Mouse (Mus musculus) spleen, adult 2 months (tissue): ENCODE data around the gene Nol10.

Experiments
- CTCF ChIP-seq: fragments of 200-500 bp; IDR thresholded peaks from 2 replicates; pipeline ENCODE4 v1.5.1; 2011; ENCODE audit warnings: mild to moderate bottlenecking, inconsistent platforms; ENCODE audit not compliant: insufficient read depth, insufficient read length, insufficient replicate concordance; ENCODE audit errors: extremely low read depth
- POLR2A ChIP-seq: fragments of 200-500 bp; IDR thresholded peaks from 2 replicates; pipeline ENCODE4 v1.6.1; 2011; ENCODE audit warnings: low read depth, low read length, inconsistent platforms

GRCm38 (mm10) chr12:17371589-17372235 is 23.5 kb downstream of the Nol10 start:
- no peak; the same call in 1 of the 2 replicates for TF ChIP-seq CTCF
- no peak for TF ChIP-seq POLR2A
